In the genomic region with DNA sequence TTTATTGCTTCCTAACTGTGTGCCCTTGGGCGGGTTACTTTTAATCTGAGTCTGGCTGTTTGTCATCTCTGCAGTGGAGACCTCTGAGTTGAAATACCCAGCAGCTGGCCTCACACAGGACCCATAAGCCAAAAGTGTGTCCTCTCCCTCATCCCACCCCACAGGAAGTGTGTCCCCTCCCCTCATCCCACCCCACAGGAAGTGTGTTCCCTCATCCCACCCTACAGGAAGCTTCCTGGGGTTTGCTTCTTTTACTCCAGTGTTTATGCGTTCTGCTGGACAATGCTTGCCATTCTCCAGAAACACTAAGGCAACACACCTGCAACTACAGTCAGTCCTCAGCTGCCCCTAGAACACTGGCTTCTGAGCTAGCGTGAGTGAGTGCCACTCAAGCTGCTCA, we compare ENCODE assay signal across 24 mouse cellular contexts.
DNase-seq lines count a peak whose midpoint lies in the region; ATAC-seq and TF ChIP-seq lines count a peak whose summit lies in the region.
"Had no signal": no experiment of that assay in that cellular context is flagged by ENCODE, and none has a peak within 500 bp of the region (broad histone marks: within the 10 kb centered on the region; RNA-seq: fewer than 3 reads in every experiment).

No protein-coding gene starts in this region.

- WGBS in heart, embryonic 12.5 days = 59% methylated on average over 3 of the region's 3 CpGs
- 39% methylated on average over 3 of the region's 3 CpGs for WGBS in lung, embryonic 14.5 days
- 55% methylated on average over 3 of the region's 3 CpGs for WGBS in lung, adult 2 months
- WGBS in limb, embryonic 12.5 days = 37% methylated on average over 3 of the region's 3 CpGs
- 69% methylated on average over 3 of the region's 3 CpGs for WGBS in liver, postnatal 0 days (ENCODE audit: insufficient replicate concordance)

- no peak for TF ChIP-seq EP300 in liver, postnatal 0 days (IDR thresholded peaks at IDR 0.05; ENCODE audit: low read depth)

- TF ChIP-seq CTCF in lung, embryonic 14.5 days (IDR thresholded peaks at IDR 0.05; ENCODE audit: low read depth) = no peak
- TF ChIP-seq CTCF in lung, adult 2 months (IDR thresholded peaks at IDR 0.05; ENCODE audit: insufficient read depth, low read length) = no peak
- no peak for TF ChIP-seq CTCF in liver, postnatal 0 days (IDR thresholded peaks at IDR 0.05; ENCODE audit: low read depth)

- H3K4me3 ChIP-seq in heart, embryonic 12.5 days = no peak overlapping the region
- no peak overlapping the region for H3K4me3 ChIP-seq in lung, embryonic 14.5 days (ENCODE audit: low read depth, low read length)
- H3K4me3 ChIP-seq in lung, adult 2 months (replicated peaks; ENCODE audit: extremely low read depth, low read depth, low read length) = no peak overlapping the region
- no peak overlapping the region for H3K4me3 ChIP-seq in limb, embryonic 12.5 days (replicated peaks)
- H3K4me3 ChIP-seq in liver, postnatal 0 days (ENCODE audit: low read depth, low read length) = no peak overlapping the region
- H3K4me3 ChIP-seq: forebrain, embryonic 10.5 days; midbrain, embryonic 13.5 days; neural tube, embryonic 12.5 days had no signal

- no peak overlapping the region for H3K4me2 ChIP-seq in heart, embryonic 12.5 days
- H3K4me2 ChIP-seq in lung, embryonic 14.5 days = no peak overlapping the region
- H3K4me2 ChIP-seq in limb, embryonic 12.5 days = no peak overlapping the region
- H3K4me2 ChIP-seq in liver, postnatal 0 days (ENCODE audit: low read depth, low read length) = no peak overlapping the region
- H3K4me2 ChIP-seq: heart, embryonic 11.5 days; midbrain, embryonic 13.5 days; neural tube, embryonic 12.5 days had no signal

- H3K27ac ChIP-seq in heart, embryonic 12.5 days (ENCODE audit: poor library complexity, severe bottlenecking) = no peak overlapping the region
- H3K27ac ChIP-seq in lung, embryonic 14.5 days (ENCODE audit: low read depth) = peak overlapping the region; percentile 10; the same call in 1 of the 2 replicates
- peak overlapping the region; percentile 62; the same call in 1 of the 2 replicates for H3K27ac ChIP-seq in limb, embryonic 12.5 days
- H3K27ac ChIP-seq in liver, postnatal 0 days (ENCODE audit: low read depth) = no peak overlapping the region
- H3K27ac ChIP-seq: midbrain, embryonic 13.5 days; neural tube, embryonic 12.5 days had no signal

- no peak for DNase-seq in heart, adult 11 months
- DNase-seq in lung, embryonic 14.5 days = no peak
- no peak for DNase-seq in lung, adult 2 months
- DNase-seq in R1 (ENCODE audit: low read depth, low spot score) = peak; percentile 51
- no peak for DNase-seq in spleen, postnatal 4 days (ENCODE audit: low spot score in 2 of 2)
- no peak for DNase-seq in liver, postnatal 0 days
- DNase-seq: adrenal gland, postnatal 14 days; cerebellum, adult 8-10 months; cerebellum, postnatal 36 days; gastrocnemius, postnatal 10 days; heart, postnatal 10 days; kidney, adult 9 months; kidney, postnatal 36 days; layer of hippocampus, adult 9-11 months; retina, postnatal 1 day; right cerebral cortex, postnatal 25 days had no signal

- TF ChIP-seq POLR2A in lung, adult 2 months (IDR thresholded peaks at IDR 0.05; ENCODE audit: borderline replicate concordance, extremely low read depth, low read depth, low read length) = no peak

- H3K4me1 ChIP-seq in heart, embryonic 12.5 days (replicated peaks) = peaks cover 44% of the 10 kb centered on the region
- H3K4me1 ChIP-seq in lung, embryonic 14.5 days (ENCODE audit: insufficient read depth) = peaks cover 7% of the 10 kb centered on the region; the same call in 1 of the 2 replicates
- peaks cover 4% of the 10 kb centered on the region; the same call in 1 of the 2 replicates for H3K4me1 ChIP-seq in lung, adult 2 months (ENCODE audit: control insufficient read depth, insufficient read depth, low read length)
- H3K4me1 ChIP-seq in limb, embryonic 12.5 days (replicated peaks) = peaks cover 40% of the 10 kb centered on the region
- H3K4me1 ChIP-seq in liver, postnatal 0 days (ENCODE audit: insufficient read depth) = peaks cover 7% of the 10 kb centered on the region
- H3K4me1 ChIP-seq: neural tube, embryonic 12.5 days had no signal

- no peak overlapping the region for H3K9ac ChIP-seq in heart, embryonic 12.5 days
- no peak overlapping the region for H3K9ac ChIP-seq in lung, embryonic 14.5 days
- no peak overlapping the region for H3K9ac ChIP-seq in limb, embryonic 12.5 days (replicated peaks)
- H3K9ac ChIP-seq in liver, postnatal 0 days (replicated peaks) = no peak overlapping the region
- H3K9ac ChIP-seq: midbrain, embryonic 13.5 days; neural tube, embryonic 12.5 days had no signal

- peak; percentile 24; the same call in 1 of the 2 replicates for ATAC-seq in heart, embryonic 12.5 days (ENCODE audit: insufficient number of reproducible peaks, low FRiP score)
- peak; percentile 38; the same call in 1 of the 2 replicates for ATAC-seq in lung, embryonic 14.5 days (ENCODE audit: insufficient read depth)
- ATAC-seq in limb, embryonic 12.5 days (ENCODE audit: insufficient number of reproducible peaks, insufficient read depth, low FRiP score, low TSS enrichment, low read depth) = no peak
- no peak for ATAC-seq in liver, postnatal 0 days
- ATAC-seq: forebrain, embryonic 16.5 days; intestine, embryonic 16.5 days; midbrain, embryonic 13.5 days had no signal

- peaks cover 4% of the 10 kb centered on the region for H3K36me3 ChIP-seq in heart, embryonic 12.5 days
- no peaks in the 10 kb centered on the region for H3K36me3 ChIP-seq in lung, embryonic 14.5 days (ENCODE audit: insufficient read depth)
- no peaks in the 10 kb centered on the region for H3K36me3 ChIP-seq in limb, embryonic 12.5 days
- no peaks in the 10 kb centered on the region; the same call in 1 of the 2 replicates for H3K36me3 ChIP-seq in liver, postnatal 0 days (replicated peaks; ENCODE audit: insufficient read depth, low read length)

- H3K9me3 ChIP-seq in heart, embryonic 12.5 days (replicated peaks) = no peaks in the 10 kb centered on the region
- no peaks in the 10 kb centered on the region for H3K9me3 ChIP-seq in lung, embryonic 14.5 days (ENCODE audit: low read depth, low read length)
- no peaks in the 10 kb centered on the region for H3K9me3 ChIP-seq in limb, embryonic 12.5 days
- no peaks in the 10 kb centered on the region for H3K9me3 ChIP-seq in liver, postnatal 0 days (ENCODE audit: low read length)
- H3K9me3 ChIP-seq: forebrain, embryonic 10.5 days; midbrain, embryonic 13.5 days; neural tube, embryonic 12.5 days had no signal

- H3K27me3 ChIP-seq in heart, embryonic 12.5 days (replicated peaks) = no peaks in the 10 kb centered on the region
- H3K27me3 ChIP-seq in lung, embryonic 14.5 days (ENCODE audit: insufficient read depth, low read length) = no peaks in the 10 kb centered on the region
- H3K27me3 ChIP-seq in limb, embryonic 12.5 days = no peaks in the 10 kb centered on the region
- H3K27me3 ChIP-seq in liver, postnatal 0 days (ENCODE audit: insufficient read depth, low read length) = no peaks in the 10 kb centered on the region
- H3K27me3 ChIP-seq: midbrain, embryonic 13.5 days; neural tube, embryonic 12.5 days had no signal

Comparison
In these comparisons a context has a peak if more than half of its experiments do, and no peak if none do; other contexts are left out.
1. ATAC-seq: peak in heart, embryonic 12.5 days (single experiment) and lung, embryonic 14.5 days (single experiment); none in limb, embryonic 12.5 days (single experiment) and liver, postnatal 0 days (single experiment).
2. H3K27ac ChIP-seq: peak in lung, embryonic 14.5 days (single experiment) and limb, embryonic 12.5 days (single experiment); none in heart, embryonic 12.5 days (single experiment) and liver, postnatal 0 days (single experiment).